Mouse (Mus musculus): ENCODE measurements around the gene Slc22a23.

Slc22a23 gene

GRCm38 (mm10) chr13:34131011-34131707 is 213.8 kb downstream of the Slc22a23 start:
- peak in 1 of 2 experiments; percentile 25 for DNase-seq

- peak in 1 of 2 experiments; percentile 61 for DNase-seq
Measured at GRCm38 (mm10) chr13:34130226-34130731, 214.7 kb downstream of the Slc22a23 start, which contains the start of gene Tubb2b. TSS of gene Tubb2b (minus strand) at chr13:34130466.

GRCm38 (mm10) chr13:34129485-34130225 is 215.3 kb downstream of the Slc22a23 start:
- DNase-seq = peak; percentile 68 to 74

All from kidney, postnatal 36 days (tissue).